Mouse (Mus musculus): ENCODE results near the gene Tut7. TPM values are rescaled to one million over a fixed set of nuclear protein-coding genes. Genes with fewer than 3 reads are reported as not detected.

The Tut7 gene
- polyA plus RNA-seq, 1 experiment from 2014 or later = 37.2 TPM

Other genes starting within 250 kb of the Tut7 start
- gene Agtpbp1, start 237.9 kb downstream of the Tut7 start, polyA plus RNA-seq (2016; fragmentation: Nextera tagmentation; extraction: Ambion mirVana) = 8.8 and 14.4 TPM in 2 replicates
- gene Naa35, start 237.9 kb downstream of the Tut7 start, polyA plus RNA-seq (2016; fragmentation: Nextera tagmentation; extraction: Ambion mirVana) = 78.9 and 92.6 TPM in 2 replicates
- gene Golm1, start 147.3 kb downstream of the Tut7 start, polyA plus RNA-seq (2016; fragmentation: Nextera tagmentation; extraction: Ambion mirVana) = 72.4 and 74.5 TPM in 2 replicates
- not detected in 2 replicates for gene 4921517D22Rik, start 129.0 kb downstream of the Tut7 start, polyA plus RNA-seq (2016; fragmentation: Nextera tagmentation; extraction: Ambion mirVana)
- gene Spata31d1a, start 112.8 kb downstream of the Tut7 start, polyA plus RNA-seq (2016; fragmentation: Nextera tagmentation; extraction: Ambion mirVana) = 0.02 and 0.05 TPM in 2 replicates
- not detected in 2 replicates for gene Spata31d1b, start 110.9 kb downstream of the Tut7 start, polyA plus RNA-seq (2016; fragmentation: Nextera tagmentation; extraction: Ambion mirVana)
- not detected in 2 replicates for gene Spata31d1d, start 91.4 kb downstream of the Tut7 start, polyA plus RNA-seq (2016; fragmentation: Nextera tagmentation; extraction: Ambion mirVana)
- gene 1700014D04Rik, start 76.4 kb downstream of the Tut7 start, polyA plus RNA-seq (2016; fragmentation: Nextera tagmentation; extraction: Ambion mirVana) = 0.23 TPM in 1 of 2 replicates, not detected in the other
- gene Isca1, start 53.3 kb downstream of the Tut7 start, polyA plus RNA-seq (2016; fragmentation: Nextera tagmentation; extraction: Ambion mirVana) = 128 and 154 TPM in 2 replicates
- gene Gm49354, start 40.9 kb downstream of the Tut7 start, polyA plus RNA-seq (2016; fragmentation: Nextera tagmentation; extraction: Ambion mirVana) = not detected in 2 replicates

All from heart, embryonic 10.5 days (tissue).